Mouse (Mus musculus) heart, embryonic 15.5 days (tissue): Measurements from ENCODE around the gene Olfr628. TPM values are rescaled to one million over a fixed set of nuclear protein-coding genes. Genes with fewer than 3 reads are reported as not detected.
"Not testable (repeated sequence)": the region's sequence is repeated elsewhere in the genome, so short reads cannot be mapped to it uniquely, and the experiment has no call there.

Experiments used
- ATAC-seq: fragments of 200-750 bp; cut with Nextera tagmentation; replicated peaks from 2 replicates; pipeline ENCODE4 v1.8.0; 2017; ENCODE audit warnings: low read depth, moderate TSS enrichment; ENCODE audit not compliant: insufficient number of reproducible peaks, insufficient read depth, low FRiP score
- H3K27ac ChIP-seq: fragments of 300-500 bp; sonication (generic); 2 replicates; pipeline ENCODE4 v1.5.1; 2015; ENCODE audit warnings: mild to moderate bottlenecking, inconsistent platforms
- H3K27me3 ChIP-seq: fragments of 300-500 bp; sonication (generic); 2 replicates; pipeline ENCODE4 v1.6.1; 2015; ENCODE audit warnings: inconsistent platforms
- H3K36me3 ChIP-seq: fragments of 300-500 bp; sonication (generic); 2 replicates; pipeline ENCODE4 v1.6.1; 2015; ENCODE audit warnings: mild to moderate bottlenecking, inconsistent platforms
- H3K4me1 ChIP-seq: fragments of 300-500 bp; sonication (generic); replicated peaks from 2 replicates; pipeline ENCODE4 v1.6.1; 2015; ENCODE audit warnings: inconsistent platforms
- H3K4me2 ChIP-seq: fragments of 300-500 bp; sonication (generic); 2 replicates; pipeline ENCODE4 v1.6.1; 2015; ENCODE audit warnings: inconsistent platforms, mild to moderate bottlenecking, moderate library complexity
- H3K4me3 ChIP-seq: fragments of 300-500 bp; sonication (generic); 2 replicates; pipeline ENCODE4 v1.5.1; 2015; ENCODE audit warnings: mild to moderate bottlenecking, inconsistent platforms
- H3K9ac ChIP-seq: fragments of 300-500 bp; sonication (generic); 2 replicates; pipeline ENCODE4 v1.6.1; 2015; ENCODE audit warnings: mild to moderate bottlenecking, inconsistent platforms
- H3K9me3 ChIP-seq: fragments of 300-500 bp; sonication (generic); replicated peaks from 2 replicates; pipeline ENCODE4 v1.6.1; 2016; ENCODE audit warnings: inconsistent platforms
- WGBS: fragments of 180-500 bp; shearing (Covaris S2); methylation state at CpG from one replicate; pipeline ENCODE4 v1.1.7; 2015; ENCODE audit warnings: mixed read lengths; 5-methylcytosine and 5-hydroxymethylcytosine counted together
- polyA plus RNA-seq: library from polyadenylated mRNA; unstranded; fragments of >200 nt; fragmentation: Nextera tagmentation; extraction: Ambion mirVana; gene quantifications from 2 replicates; pipeline ENCODE4 v1.2.1, GENCODE M21; 2015

The Olfr628 gene
- polyA plus RNA-seq = not detected in 2 replicates

- Histone ChIP-seq H3K36me3 (no peaks in the 10 kb centered on the region), H3K4me2 (no peak within 1 kb of the TSS), H3K27ac (no peak within 1 kb of the TSS), H3K4me1 (no peaks in the 10 kb centered on the region), H3K9ac (no peak within 1 kb of the TSS), H3K27me3 (no peaks in the 10 kb centered on the region), H3K9me3 (no peaks in the 10 kb centered on the region), H3K4me3 (no peak within 1 kb of the TSS)
- no peak for ATAC-seq
- 71% methylated on average over 1 of the region's 1 CpGs for WGBS
Measured at GRCm38 (mm10) chr7:103730074-103730473, at the start of gene Olfr628. Gene Olfr628, plus strand, starts transcription at chr7:103730374.

GRCm38 (mm10) chr7:103682420-103682819 is 47.8 kb upstream of the Olfr628 start, which contains the start of gene Olfr625-ps1:
Gene Olfr625-ps1, plus strand, starts transcription at chr7:103682720.
- no peak within 1 kb of the TSS for H3K9ac ChIP-seq
- H3K27me3 ChIP-seq = no peaks in the 10 kb centered on the region
- no peak within 1 kb of the TSS for H3K27ac ChIP-seq
- H3K9me3 ChIP-seq = no peaks in the 10 kb centered on the region
- H3K4me1 ChIP-seq = no peaks in the 10 kb centered on the region
- no peak within 1 kb of the TSS for H3K4me3 ChIP-seq
- ATAC-seq = no peak
- no peak within 1 kb of the TSS for H3K4me2 ChIP-seq
- no peaks in the 10 kb centered on the region for H3K36me3 ChIP-seq

GRCm38 (mm10) chr7:103699469-103699868 is 30.7 kb upstream of the Olfr628 start:
- no peak for ATAC-seq
- 82% methylated on average over 4 of the region's 4 CpGs for WGBS
- no peak overlapping the region for H3K27ac ChIP-seq

GRCm38 (mm10) chr7:103712024-103712423 is 18.1 kb upstream of the Olfr628 start:
- Histone ChIP-seq H3K27ac (no peak overlapping the region), H3K4me2 (no peak overlapping the region), H3K27me3 (no peaks in the 10 kb centered on the region), H3K9me3 (no peaks in the 10 kb centered on the region), H3K4me1 (no peaks in the 10 kb centered on the region), H3K36me3 (no peaks in the 10 kb centered on the region), H3K4me3 (no peak overlapping the region), H3K9ac (no peak overlapping the region)
- ATAC-seq = no peak
- 34% methylated on average over 2 of the region's 2 CpGs for WGBS

More at GRCm38 (mm10) chr7:103699469-103699868, 30.7 kb upstream of the Olfr628 start:
- Histone ChIP-seq H3K27me3 (no peaks in the 10 kb centered on the region), H3K9me3 (no peaks in the 10 kb centered on the region), H3K9ac (no peak overlapping the region), H3K4me3 (no peak overlapping the region), H3K36me3 (no peaks in the 10 kb centered on the region), H3K4me2 (no peak overlapping the region), H3K4me1 (no peaks in the 10 kb centered on the region)

GRCm38 (mm10) chr7:103714371-103714770 is 15.8 kb upstream of the Olfr628 start, which contains the start of gene Olfr243:
Gene Olfr243, plus strand, starts transcription at chr7:103714671.
- Histone ChIP-seq H3K4me1 (no peaks in the 10 kb centered on the region), H3K4me3 (no peak within 1 kb of the TSS), H3K27ac (no peak within 1 kb of the TSS), H3K27me3 (no peaks in the 10 kb centered on the region), H3K36me3 (no peaks in the 10 kb centered on the region), H3K9me3 (no peaks in the 10 kb centered on the region), H3K9ac (no peak within 1 kb of the TSS), H3K4me2 (no peak within 1 kb of the TSS)
- no peak for ATAC-seq

- H3K4me2 ChIP-seq, ATAC-seq, H3K9ac ChIP-seq, H3K27me3 ChIP-seq, H3K4me3 ChIP-seq, H3K27ac ChIP-seq, H3K9me3 ChIP-seq, H3K36me3 ChIP-seq, H3K4me1 ChIP-seq: not testable (repeated sequence)
- 91% methylated on average over 1 of the region's 1 CpGs for whole genome bisulfite sequencing
Measured at GRCm38 (mm10) chr7:103716398-103716797, 13.8 kb upstream of the Olfr628 start.

- Histone ChIP-seq H3K9ac (no peak within 1 kb of the TSS), H3K4me1 (no peaks in the 10 kb centered on the region), H3K27me3 (no peaks in the 10 kb centered on the region), H3K4me2 (no peak within 1 kb of the TSS), H3K27ac (no peak within 1 kb of the TSS), H3K36me3 (no peaks in the 10 kb centered on the region), H3K9me3 (no peaks in the 10 kb centered on the region), H3K4me3 (no peak within 1 kb of the TSS)
- ATAC-seq = no peak
- WGBS = 69% methylated on average over 2 of the region's 2 CpGs
Measured at GRCm38 (mm10) chr7:103744843-103745242, 14.7 kb downstream of the Olfr628 start, which contains the start of gene Olfr629. Gene Olfr629, minus strand, starts transcription at chr7:103744943.

GRCm38 (mm10) chr7:103757233-103757632 is 27.1 kb downstream of the Olfr628 start, which contains the start of gene Olfr630:
Gene Olfr630, minus strand, starts transcription at chr7:103757333.
- Histone ChIP-seq H3K4me3 (no peak within 1 kb of the TSS), H3K9ac (no peak within 1 kb of the TSS), H3K4me1 (no peaks in the 10 kb centered on the region), H3K36me3 (no peaks in the 10 kb centered on the region), H3K27ac (no peak within 1 kb of the TSS), H3K9me3 (no peaks in the 10 kb centered on the region), H3K27me3 (no peaks in the 10 kb centered on the region), H3K4me2 (no peak within 1 kb of the TSS)
- WGBS = 41% methylated on average over 2 of the region's 2 CpGs
- ATAC-seq = no peak

GRCm38 (mm10) chr7:103762212-103762611 is 32.0 kb downstream of the Olfr628 start:
- not testable (repeated sequence) for H3K4me2 ChIP-seq, H3K36me3 ChIP-seq, H3K4me1 ChIP-seq, H3K27ac ChIP-seq, H3K4me3 ChIP-seq, H3K9ac ChIP-seq, ATAC-seq, H3K9me3 ChIP-seq, H3K27me3 ChIP-seq
- WGBS = 81% methylated on average over 6 of the region's 6 CpGs

- H3K9me3 ChIP-seq, H3K4me1 ChIP-seq, H3K36me3 ChIP-seq, H3K4me3 ChIP-seq, H3K27ac ChIP-seq, H3K9ac ChIP-seq, H3K27me3 ChIP-seq, ATAC-seq, H3K4me2 ChIP-seq: not testable (repeated sequence)
- 74% methylated on average over 6 of the region's 6 CpGs for WGBS
Measured at GRCm38 (mm10) chr7:103767687-103768086, 37.5 kb downstream of the Olfr628 start.

- Histone ChIP-seq H3K4me1 (no peaks in the 10 kb centered on the region), H3K4me3 (no peak within 1 kb of the TSS), H3K27me3 (no peaks in the 10 kb centered on the region), H3K4me2 (no peak within 1 kb of the TSS), H3K9ac (no peak within 1 kb of the TSS), H3K36me3 (no peaks in the 10 kb centered on the region), H3K27ac (no peak within 1 kb of the TSS), H3K9me3 (no peaks in the 10 kb centered on the region)
- ATAC-seq = no peak
- WGBS = 65% methylated on average over 2 of the region's 2 CpGs
Measured at GRCm38 (mm10) chr7:103771494-103771893, 41.3 kb downstream of the Olfr628 start, which contains the start of gene Olfr69. Gene Olfr69, minus strand, starts transcription at chr7:103771594.

- not testable (repeated sequence) for H3K4me2 ChIP-seq, H3K27ac ChIP-seq, H3K9me3 ChIP-seq, H3K4me3 ChIP-seq, ATAC-seq, H3K36me3 ChIP-seq, H3K4me1 ChIP-seq, H3K27me3 ChIP-seq, H3K9ac ChIP-seq
- WGBS = 56% methylated on average over 4 of the region's 4 CpGs
Measured at GRCm38 (mm10) chr7:103777652-103778051, 47.5 kb downstream of the Olfr628 start.
